Mouse (Mus musculus): ENCODE results near the gene Zbp1. TPM values are rescaled to one million over a fixed set of nuclear protein-coding genes. Genes with fewer than 3 reads are reported as not detected.

The Zbp1 gene
- polyA plus RNA-seq, 1 experiment from 2014 or later = 1.0 TPM

GRCm38 (mm10) chr2:173248822-173249221, 30.1 kb upstream of the Zbp1 start:
- no peak for ATAC-seq (ENCODE audit: low read depth)
- no peak overlapping the region for H3K4me2 ChIP-seq (ENCODE audit: low read depth, low read length)
- no peak overlapping the region for H3K9ac ChIP-seq (ENCODE audit: low read depth, low read length)
- H3K27ac ChIP-seq (ENCODE audit: low read length) = no peak overlapping the region
- H3K4me3 ChIP-seq (ENCODE audit: low read depth, low read length) = no peak overlapping the region
- H3K27me3 ChIP-seq (ENCODE audit: control insufficient read depth, insufficient read depth, low read depth, low read length) = no peaks in the 10 kb centered on the region
- H3K4me1 ChIP-seq (ENCODE audit: control insufficient read depth, low read depth, low read length) = no peaks in the 10 kb centered on the region
- H3K36me3 ChIP-seq (ENCODE audit: control insufficient read depth, insufficient read depth) = no peaks in the 10 kb centered on the region
- no peaks in the 10 kb centered on the region for H3K9me3 ChIP-seq (replicated peaks; ENCODE audit: control insufficient read depth, low read length)
- 60% methylated on average over 7 of the region's 7 CpGs for WGBS (ENCODE audit: insufficient replicate concordance)

DNA sequence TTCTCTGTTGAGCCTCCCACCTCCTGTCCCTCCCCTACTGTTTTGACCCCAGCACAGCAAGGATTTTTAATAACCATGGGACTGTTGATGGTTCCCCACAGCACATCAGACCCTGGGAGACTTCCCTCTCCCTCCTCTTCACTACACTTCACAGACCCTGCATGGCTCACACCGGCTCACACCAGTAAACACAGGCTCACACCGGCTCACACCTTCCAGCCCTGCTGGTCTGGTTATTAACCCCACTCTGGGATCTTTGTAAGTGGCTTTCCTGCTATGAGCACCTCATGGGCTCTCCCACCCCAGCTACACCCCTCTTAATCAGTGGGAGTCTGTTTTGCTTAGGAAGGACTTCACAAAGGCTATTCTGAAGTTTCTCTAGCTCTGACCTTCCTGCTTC, 29.2 kb upstream of the Zbp1 start:
- Histone ChIP-seq H3K27ac (ENCODE audit: low read length) (no peak overlapping the region), H3K4me2 (ENCODE audit: low read depth, low read length) (no peak overlapping the region), H3K4me3 (ENCODE audit: low read depth, low read length) (no peak overlapping the region), H3K9ac (ENCODE audit: low read depth, low read length) (no peak overlapping the region), H3K36me3 (ENCODE audit: control insufficient read depth, insufficient read depth) (no peaks in the 10 kb centered on the region), H3K9me3 (replicated peaks; ENCODE audit: control insufficient read depth, low read length) (no peaks in the 10 kb centered on the region), H3K27me3 (ENCODE audit: control insufficient read depth, insufficient read depth, low read depth, low read length) (no peaks in the 10 kb centered on the region), H3K4me1 (ENCODE audit: control insufficient read depth, low read depth, low read length) (no peaks in the 10 kb centered on the region)
- no peak for ATAC-seq (ENCODE audit: low read depth)
- WGBS (ENCODE audit: insufficient replicate concordance) = 21% methylated on average over 2 of the region's 2 CpGs

DNA sequence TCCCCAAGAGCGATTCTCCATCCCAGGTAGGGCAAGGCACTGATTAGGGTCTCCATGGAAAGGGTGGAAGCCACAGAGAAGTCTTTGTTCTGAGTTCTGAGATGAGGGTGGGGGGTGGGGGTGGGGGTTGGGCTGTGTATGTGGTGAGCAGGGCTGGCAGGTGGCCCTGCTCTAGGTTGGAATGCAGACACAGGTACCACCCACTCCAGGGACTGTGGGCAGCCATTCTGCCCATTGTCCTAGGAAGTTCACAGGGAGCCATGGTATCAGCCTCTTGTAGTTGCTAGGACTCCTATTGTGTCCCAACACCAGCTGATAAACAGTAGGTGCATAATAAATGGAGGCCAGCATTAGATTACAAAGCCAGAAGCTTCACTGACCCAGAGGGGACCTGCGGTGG, 28.5 kb upstream of the Zbp1 start:
- H3K4me3 ChIP-seq (ENCODE audit: low read depth, low read length) = no peak overlapping the region
- no peak overlapping the region for H3K4me2 ChIP-seq (ENCODE audit: low read depth, low read length)
- 30% methylated on average over 2 of the region's 2 CpGs for WGBS (ENCODE audit: insufficient replicate concordance)
- H3K9ac ChIP-seq (ENCODE audit: low read depth, low read length) = no peak overlapping the region
- H3K27ac ChIP-seq (ENCODE audit: low read length) = no peak overlapping the region
- no peaks in the 10 kb centered on the region for H3K4me1 ChIP-seq (ENCODE audit: control insufficient read depth, low read depth, low read length)
- H3K9me3 ChIP-seq (replicated peaks; ENCODE audit: control insufficient read depth, low read length) = no peaks in the 10 kb centered on the region
- no peaks in the 10 kb centered on the region for H3K27me3 ChIP-seq (ENCODE audit: control insufficient read depth, insufficient read depth, low read depth, low read length)
- H3K36me3 ChIP-seq (ENCODE audit: control insufficient read depth, insufficient read depth) = no peaks in the 10 kb centered on the region
- ATAC-seq (ENCODE audit: low read depth) = no peak

GRCm38 (mm10) chr2:173246688-173247087, 28.0 kb upstream of the Zbp1 start:
- H3K4me2 ChIP-seq (ENCODE audit: low read depth, low read length) = no peak overlapping the region
- H3K27ac ChIP-seq (ENCODE audit: low read length) = no peak overlapping the region
- no peaks in the 10 kb centered on the region for H3K9me3 ChIP-seq (replicated peaks; ENCODE audit: control insufficient read depth, low read length)
- ATAC-seq (ENCODE audit: low read depth) = no peak
- no peaks in the 10 kb centered on the region for H3K4me1 ChIP-seq (ENCODE audit: control insufficient read depth, low read depth, low read length)
- H3K36me3 ChIP-seq (ENCODE audit: control insufficient read depth, insufficient read depth) = no peaks in the 10 kb centered on the region
- no peaks in the 10 kb centered on the region for H3K27me3 ChIP-seq (ENCODE audit: control insufficient read depth, insufficient read depth, low read depth, low read length)
- no peak overlapping the region for H3K4me3 ChIP-seq (ENCODE audit: low read depth, low read length)
- WGBS (ENCODE audit: insufficient replicate concordance) = 56% methylated on average over 8 of the region's 8 CpGs
- no peak overlapping the region for H3K9ac ChIP-seq (ENCODE audit: low read depth, low read length)

GRCm38 (mm10) chr2:173245258-173245657, 26.5 kb upstream of the Zbp1 start:
- no peak overlapping the region for H3K4me2 ChIP-seq (ENCODE audit: low read depth, low read length)
- H3K27me3 ChIP-seq (ENCODE audit: control insufficient read depth, insufficient read depth, low read depth, low read length) = no peaks in the 10 kb centered on the region
- 76% methylated on average over 20 of the region's 20 CpGs for WGBS (ENCODE audit: insufficient replicate concordance)
- no peaks in the 10 kb centered on the region for H3K36me3 ChIP-seq (ENCODE audit: control insufficient read depth, insufficient read depth)
- H3K9ac ChIP-seq (ENCODE audit: low read depth, low read length) = no peak overlapping the region
- no peak overlapping the region for H3K4me3 ChIP-seq (ENCODE audit: low read depth, low read length)
- H3K4me1 ChIP-seq (ENCODE audit: control insufficient read depth, low read depth, low read length) = no peaks in the 10 kb centered on the region
- H3K27ac ChIP-seq (ENCODE audit: low read length) = no peak overlapping the region
- no peak for ATAC-seq (ENCODE audit: low read depth)
- H3K9me3 ChIP-seq (replicated peaks; ENCODE audit: control insufficient read depth, low read length) = no peaks in the 10 kb centered on the region

DNA sequence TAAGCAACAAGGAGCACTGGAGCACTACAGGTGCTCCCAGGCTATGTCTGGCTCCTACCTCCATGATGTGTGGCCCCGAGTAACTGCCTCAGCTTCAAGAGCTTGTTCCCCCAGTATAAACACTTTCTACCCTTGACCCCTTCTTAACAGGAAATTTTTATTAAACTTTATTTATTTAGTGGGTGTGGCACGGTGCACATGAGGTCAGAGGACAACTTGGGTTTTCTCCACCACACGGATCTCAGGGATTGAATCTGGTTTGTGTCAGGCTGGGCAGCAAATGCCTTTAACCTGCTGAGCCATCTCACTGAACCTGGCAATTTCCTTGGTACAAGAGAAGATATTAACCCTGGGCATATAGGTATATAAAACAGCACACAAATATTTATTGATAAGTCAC, 25.4 kb upstream of the Zbp1 start:
- no peak for ATAC-seq (ENCODE audit: low read depth)
- Histone ChIP-seq H3K27me3 (ENCODE audit: control insufficient read depth, insufficient read depth, low read depth, low read length) (no peaks in the 10 kb centered on the region), H3K36me3 (ENCODE audit: control insufficient read depth, insufficient read depth) (no peaks in the 10 kb centered on the region), H3K4me1 (ENCODE audit: control insufficient read depth, low read depth, low read length) (no peaks in the 10 kb centered on the region), H3K27ac (ENCODE audit: low read length) (no peak overlapping the region), H3K9ac (ENCODE audit: low read depth, low read length) (no peak overlapping the region), H3K9me3 (replicated peaks; ENCODE audit: control insufficient read depth, low read length) (no peaks in the 10 kb centered on the region), H3K4me2 (ENCODE audit: low read depth, low read length) (no peak overlapping the region), H3K4me3 (ENCODE audit: low read depth, low read length) (no peak overlapping the region)
- 52% methylated on average over 3 of the region's 3 CpGs for WGBS (ENCODE audit: insufficient replicate concordance)

GRCm38 (mm10) chr2:173243616-173244015, 24.9 kb upstream of the Zbp1 start:
- no peak overlapping the region for H3K27ac ChIP-seq (ENCODE audit: low read length)
- 63% methylated on average over 9 of the region's 9 CpGs for WGBS (ENCODE audit: insufficient replicate concordance)
- no peaks in the 10 kb centered on the region for H3K27me3 ChIP-seq (ENCODE audit: control insufficient read depth, insufficient read depth, low read depth, low read length)
- H3K4me1 ChIP-seq (ENCODE audit: control insufficient read depth, low read depth, low read length) = no peaks in the 10 kb centered on the region
- H3K4me3 ChIP-seq (ENCODE audit: low read depth, low read length) = no peak overlapping the region
- ATAC-seq (ENCODE audit: low read depth) = no peak
- no peak overlapping the region for H3K4me2 ChIP-seq (ENCODE audit: low read depth, low read length)
- H3K9me3 ChIP-seq (replicated peaks; ENCODE audit: control insufficient read depth, low read length) = no peaks in the 10 kb centered on the region
- no peak overlapping the region for H3K9ac ChIP-seq (ENCODE audit: low read depth, low read length)
- no peaks in the 10 kb centered on the region for H3K36me3 ChIP-seq (ENCODE audit: control insufficient read depth, insufficient read depth)

- H3K9me3 ChIP-seq (replicated peaks; ENCODE audit: control insufficient read depth, low read length) = no peaks in the 10 kb centered on the region
- no peak overlapping the region for H3K9ac ChIP-seq (ENCODE audit: low read depth, low read length)
- H3K36me3 ChIP-seq (ENCODE audit: control insufficient read depth, insufficient read depth) = no peaks in the 10 kb centered on the region
- WGBS (ENCODE audit: insufficient replicate concordance) = 40% methylated on average over 12 of the region's 12 CpGs
- H3K27ac ChIP-seq (ENCODE audit: low read length) = no peak overlapping the region
- H3K4me3 ChIP-seq (ENCODE audit: low read depth, low read length) = no peak overlapping the region
- H3K4me1 ChIP-seq (ENCODE audit: control insufficient read depth, low read depth, low read length) = no peaks in the 10 kb centered on the region
- no peaks in the 10 kb centered on the region for H3K27me3 ChIP-seq (ENCODE audit: control insufficient read depth, insufficient read depth, low read depth, low read length)
- ATAC-seq (ENCODE audit: low read depth) = no peak
- H3K4me2 ChIP-seq (ENCODE audit: low read depth, low read length) = no peak overlapping the region
These were observed 24.2 kb upstream of the Zbp1 start for GRCm38 (mm10) chr2:173242874-173243273.

- no peaks in the 10 kb centered on the region for H3K4me1 ChIP-seq (ENCODE audit: control insufficient read depth, low read depth, low read length)
These were observed 22.0 kb upstream of the Zbp1 start for GRCm38 (mm10) chr2:173240738-173241137.

DNA sequence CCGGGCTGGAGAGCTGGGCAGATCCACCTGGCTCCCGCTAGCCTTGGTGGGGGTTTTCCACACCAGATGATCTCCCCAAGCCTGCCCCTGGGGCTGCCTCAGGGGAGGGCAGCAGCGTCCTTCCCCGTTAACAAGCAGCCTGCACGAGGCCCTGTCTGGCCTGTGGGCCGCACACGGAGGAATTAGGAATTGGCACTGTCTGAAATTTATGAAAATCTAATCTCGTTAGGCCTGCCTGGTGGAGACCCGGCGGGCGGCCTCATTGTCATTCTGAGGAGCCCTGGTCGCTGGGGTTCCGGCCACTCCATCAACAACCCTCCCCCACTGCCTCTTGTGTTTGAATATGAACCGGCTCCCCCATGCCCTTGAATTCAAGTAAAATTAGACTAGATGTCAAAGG, 19.8 kb upstream of the Zbp1 start:
- no peak overlapping the region for H3K27ac ChIP-seq (ENCODE audit: low read length)
- 47% methylated on average over 14 of the region's 14 CpGs for WGBS (ENCODE audit: insufficient replicate concordance)
- H3K27me3 ChIP-seq (ENCODE audit: control insufficient read depth, insufficient read depth, low read depth, low read length) = no peaks in the 10 kb centered on the region
- no peaks in the 10 kb centered on the region for H3K9me3 ChIP-seq (replicated peaks; ENCODE audit: control insufficient read depth, low read length)
- H3K4me1 ChIP-seq (ENCODE audit: control insufficient read depth, low read depth, low read length) = no peaks in the 10 kb centered on the region
- H3K9ac ChIP-seq (ENCODE audit: low read depth, low read length) = no peak overlapping the region
- no peak for ATAC-seq (ENCODE audit: low read depth)
- H3K4me2 ChIP-seq (ENCODE audit: low read depth, low read length) = no peak overlapping the region
- no peak overlapping the region for H3K4me3 ChIP-seq (ENCODE audit: low read depth, low read length)
- H3K36me3 ChIP-seq (ENCODE audit: control insufficient read depth, insufficient read depth) = no peaks in the 10 kb centered on the region

More at GRCm38 (mm10) chr2:173240738-173241137, 22.0 kb upstream of the Zbp1 start:
- Histone ChIP-seq H3K27ac (ENCODE audit: low read length) (no peak overlapping the region), H3K9me3 (replicated peaks; ENCODE audit: control insufficient read depth, low read length) (no peaks in the 10 kb centered on the region), H3K36me3 (ENCODE audit: control insufficient read depth, insufficient read depth) (no peaks in the 10 kb centered on the region), H3K27me3 (ENCODE audit: control insufficient read depth, insufficient read depth, low read depth, low read length) (no peaks in the 10 kb centered on the region), H3K4me3 (ENCODE audit: low read depth, low read length) (no peak overlapping the region), H3K4me2 (ENCODE audit: low read depth, low read length) (no peak overlapping the region), H3K9ac (ENCODE audit: low read depth, low read length) (no peak overlapping the region)
- no peak for ATAC-seq (ENCODE audit: low read depth)
- WGBS (ENCODE audit: insufficient replicate concordance) = 71% methylated on average over 9 of the region's 9 CpGs
